Mouse (Mus musculus) megakaryocyte progenitor cell, adult 5-6 weeks (primary cell): ENCODE measurements around the gene Krt82. TPM values are rescaled to one million over a fixed set of nuclear protein-coding genes. Genes with fewer than 3 reads are reported as not detected.

Experiments
- ATAC-seq: replicated peaks from 2 replicates; pipeline ENCODE4 v1.8.0; 2016; ENCODE audit warnings: mild to moderate bottlenecking, moderate TSS enrichment, inconsistent platforms; ENCODE audit not compliant: poor library complexity
- total RNA-seq, 2 experiments: library from RNA; stranded (forward) in 1 of 2; stranded (reverse) in 1 of 2; fragments of 157-497, 149-512 nt in 1 of 2; fragments of 200-1000 nt in 1 of 2; gene quantifications; 2 replicates each; pipeline versions ENCODE4 v1.2.3 to v1.2.4; 2015 to 2017

The Krt82 gene
- not detected in 2 replicates for total RNA-seq (2015)
- total RNA-seq (2017) = not detected in 2 replicates

DNA sequence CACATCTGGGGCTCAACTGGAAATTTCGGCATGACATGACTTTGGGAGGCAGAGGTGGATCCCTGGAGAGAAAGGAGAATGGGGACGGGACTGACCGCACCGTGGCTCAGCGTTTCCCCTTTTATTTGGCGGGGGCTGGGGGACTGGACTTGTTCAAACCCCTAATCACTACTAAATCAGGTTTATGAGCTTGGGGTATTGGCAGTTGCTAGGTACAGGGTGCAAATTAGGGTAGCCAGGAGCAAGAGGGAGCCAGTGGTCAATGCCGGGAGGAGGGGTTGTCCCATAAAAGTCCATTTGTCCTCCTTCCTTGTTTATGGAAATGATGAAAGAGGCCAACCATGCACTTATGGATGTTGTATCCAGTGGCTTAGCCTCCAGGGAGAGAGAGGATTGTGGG lies at the start of gene Krt82:
Gene Krt82 (minus strand): TSS at position 101 of the 400 bp plus-strand sequence.
- ATAC-seq = no peak

DNA sequence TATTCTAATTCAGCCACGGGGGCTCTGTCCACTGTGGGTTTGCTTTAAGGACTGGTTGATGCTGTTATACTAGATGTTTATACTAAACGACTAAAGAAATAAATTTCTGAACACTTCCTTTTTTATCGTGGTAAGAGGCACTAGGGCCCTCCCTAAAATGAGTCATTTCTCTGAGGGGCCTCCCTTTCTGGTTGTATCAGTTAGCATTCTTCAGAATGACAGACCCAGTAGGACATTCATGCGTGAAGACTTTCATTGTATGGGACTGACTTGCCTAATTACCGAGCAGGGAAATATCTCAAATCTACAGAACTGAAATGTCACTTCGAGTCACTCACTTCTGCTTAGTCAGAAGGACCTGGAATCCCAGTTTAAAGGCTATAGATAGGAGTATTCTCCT lies 48.7 kb upstream of the Krt82 start:
- no peak for ATAC-seq

GRCm38 (mm10) chr15:101588216-101588615 lies 37.7 kb upstream of the Krt82 start:
- ATAC-seq = no peak

DNA sequence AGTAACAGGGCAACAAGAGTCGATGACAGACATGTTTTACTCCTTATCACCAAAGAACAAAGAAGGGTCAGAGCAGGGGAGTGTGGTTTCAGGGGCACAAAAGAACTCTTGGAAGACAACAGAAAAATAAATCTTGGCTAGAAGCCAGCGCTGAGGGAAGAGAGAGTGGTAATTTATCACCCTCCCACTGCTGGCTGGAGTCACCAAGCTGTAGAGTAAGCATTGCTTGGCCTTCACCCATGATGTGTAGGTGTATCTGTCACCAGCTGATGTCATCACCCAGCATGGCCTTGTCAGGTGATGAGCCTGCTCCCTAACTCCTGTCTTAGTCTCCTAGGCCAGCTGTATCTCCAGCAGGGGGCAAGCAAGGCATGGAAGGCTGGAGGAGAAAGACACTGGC lies 34.0 kb upstream of the Krt82 start:
- ATAC-seq = no peak

- ATAC-seq = no peak
These were observed 32.9 kb upstream of the Krt82 start for GRCm38 (mm10) chr15:101583211-101583965.

GRCm38 (mm10) chr15:101581701-101582100 lies 31.2 kb upstream of the Krt82 start:
- no peak for ATAC-seq

- ATAC-seq = no peak
These were observed 25.0 kb upstream of the Krt82 start for GRCm38 (mm10) chr15:101575506-101575905.

- ATAC-seq = no peak
These were observed 23.4 kb upstream of the Krt82 start, which contains the start of gene Krt75 for GRCm38 (mm10) chr15:101573796-101574345. Krt75 (minus strand) TSS chr15:101573904.

DNA sequence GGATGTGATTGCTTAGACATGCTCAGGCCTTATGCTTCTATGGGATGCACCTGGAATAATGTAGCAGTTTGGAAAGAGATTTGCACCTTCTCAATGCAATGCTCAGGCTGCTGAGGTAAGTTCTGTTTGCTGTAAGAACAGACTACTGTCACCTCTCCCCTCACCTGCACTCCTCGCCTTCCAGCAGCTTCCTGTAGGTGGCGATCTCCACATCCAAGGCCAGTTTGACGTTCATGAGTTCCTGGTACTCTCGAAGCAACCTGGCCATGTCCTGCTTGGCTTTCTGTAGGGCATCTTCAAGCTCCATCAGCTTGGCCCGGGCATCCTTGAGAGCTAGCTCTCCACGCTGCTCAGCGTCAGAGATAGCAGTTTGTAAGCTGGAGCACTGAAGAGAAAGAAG lies 17.3 kb upstream of the Krt82 start:
- ATAC-seq = no peak

DNA sequence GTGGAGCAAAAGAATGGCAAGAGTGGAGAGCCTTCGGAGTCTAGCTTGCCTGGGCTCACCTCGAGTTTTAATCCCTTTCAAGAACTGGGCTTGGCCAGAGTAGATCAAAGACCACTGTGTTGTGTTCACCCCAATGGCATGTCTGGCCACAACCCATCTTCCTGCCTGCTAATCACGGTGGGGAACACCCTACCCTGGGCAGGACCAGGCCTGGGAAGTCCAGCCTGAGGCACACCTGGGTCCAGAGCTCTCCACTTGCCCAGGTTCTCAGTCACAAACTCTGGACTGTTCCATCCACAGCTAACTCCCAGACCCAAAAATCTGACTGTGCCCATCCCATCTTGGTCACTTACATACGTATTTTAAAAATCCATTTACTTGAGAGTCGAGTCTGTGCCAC lies 12.4 kb upstream of the Krt82 start, which contains the start of gene Krt90:
Gene Krt90 (minus strand): TSS at position 101 of the 400 bp plus-strand sequence.
- no peak for ATAC-seq

- no peak for ATAC-seq
These were observed 7.7 kb upstream of the Krt82 start for GRCm38 (mm10) chr15:101558034-101558646.

GRCm38 (mm10) chr15:101553169-101553568 lies 2.7 kb upstream of the Krt82 start:
- peak; percentile 74 for ATAC-seq

DNA sequence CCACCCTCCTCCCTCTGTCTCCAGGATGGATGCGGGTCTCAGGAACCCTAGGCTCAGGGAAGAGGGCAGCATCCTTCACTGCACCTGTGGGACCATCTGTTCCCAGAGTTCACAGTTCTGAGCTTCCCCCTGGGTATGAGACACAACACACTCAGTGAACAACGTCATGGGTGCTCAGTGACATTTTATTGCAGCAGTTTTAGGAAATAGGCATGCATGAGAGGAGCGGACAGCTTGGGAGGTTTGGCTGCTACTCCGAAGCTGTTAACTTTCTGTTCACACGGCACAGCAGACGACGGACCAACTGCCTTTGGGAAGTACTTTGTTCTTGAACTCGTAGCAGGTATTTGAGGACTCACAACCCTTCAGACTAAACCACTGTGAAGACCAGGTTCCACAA lies 1.7 kb upstream of the Krt82 start:
- ATAC-seq = no peak

DNA sequence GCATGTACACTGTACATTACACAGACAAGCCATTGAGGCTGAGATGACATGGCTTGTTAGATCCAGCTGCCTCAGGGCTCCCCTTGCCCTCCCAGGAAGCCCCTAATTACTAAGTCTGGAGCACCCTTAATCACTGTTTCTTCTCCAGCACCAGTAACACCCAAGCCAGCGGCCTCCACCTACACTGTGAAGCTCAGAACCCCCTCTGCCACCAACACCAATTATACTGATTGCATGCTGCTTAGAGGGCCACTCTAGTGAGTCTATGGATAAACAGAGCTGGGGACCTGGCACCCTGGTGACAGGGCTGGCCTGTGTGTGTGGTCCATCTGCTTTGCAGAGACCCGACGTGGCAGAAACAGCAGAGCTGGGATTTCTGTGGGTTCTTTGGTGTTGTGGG lies 6.0 kb downstream of the Krt82 start:
- ATAC-seq = no peak

DNA sequence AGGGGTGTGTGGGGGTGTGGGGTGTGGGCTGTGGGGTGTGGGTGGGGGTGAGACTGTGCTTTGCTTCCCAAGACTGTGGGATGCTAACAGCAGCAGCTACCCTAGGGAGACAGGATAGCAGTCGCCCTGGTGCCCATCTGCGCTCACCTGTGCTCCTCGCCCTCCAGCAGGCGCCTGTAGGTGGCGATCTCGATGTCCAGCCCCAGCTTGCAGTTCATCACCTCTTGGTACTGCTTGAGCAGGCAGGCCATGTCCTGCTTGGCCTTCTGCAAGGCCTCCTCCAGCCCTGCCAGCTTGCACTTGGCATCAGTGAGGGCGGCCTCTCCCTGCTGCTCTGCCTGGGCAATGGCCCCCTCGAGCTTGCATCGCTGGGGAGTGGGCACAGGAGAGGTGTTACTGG lies 7.9 kb downstream of the Krt82 start:
- no peak for ATAC-seq

- no peak for ATAC-seq
These were observed 11.9 kb downstream of the Krt82 start for GRCm38 (mm10) chr15:101538580-101538900.

GRCm38 (mm10) chr15:101537864-101538579 lies 12.4 kb downstream of the Krt82 start:
- no peak for ATAC-seq

DNA sequence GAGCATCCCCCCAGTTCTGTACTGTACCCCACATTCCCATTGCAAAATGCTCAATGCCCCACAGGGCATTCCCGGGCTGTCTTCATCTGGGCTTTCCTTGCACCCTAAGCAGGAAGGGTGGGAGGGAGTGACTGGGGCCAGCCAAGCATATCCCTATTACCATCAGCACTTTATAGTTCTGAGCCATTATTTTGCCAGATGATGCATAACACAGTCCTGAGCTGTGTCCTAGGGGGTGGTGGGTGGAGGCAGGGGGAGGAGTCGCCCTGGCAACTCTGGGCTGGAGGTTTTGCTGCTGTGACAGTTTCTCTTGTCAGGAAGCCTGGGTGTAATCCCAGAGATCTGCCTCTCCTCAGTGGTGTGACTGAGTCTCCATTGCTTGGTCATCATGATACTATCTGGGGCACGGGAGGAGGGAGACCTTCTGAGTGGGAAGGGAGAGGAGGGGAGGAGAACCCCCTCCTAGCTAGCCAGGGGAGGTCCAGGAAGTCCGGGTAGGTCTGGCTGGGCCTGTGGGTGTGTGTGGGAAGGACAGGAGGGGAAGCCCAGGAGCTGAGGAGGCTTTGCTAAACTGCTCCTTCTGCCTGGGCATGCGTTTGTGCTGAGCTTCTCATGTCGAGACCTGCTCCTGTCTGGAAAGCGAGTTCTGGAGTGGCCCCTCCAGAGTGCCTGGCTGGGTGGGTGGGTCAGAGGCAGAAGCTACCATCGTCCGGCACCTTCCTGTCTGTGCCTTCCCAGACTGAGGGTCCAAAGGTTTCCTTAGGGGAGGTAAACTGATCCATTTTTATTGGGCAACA lies 14.2 kb downstream of the Krt82 start:
- ATAC-seq = no peak

DNA sequence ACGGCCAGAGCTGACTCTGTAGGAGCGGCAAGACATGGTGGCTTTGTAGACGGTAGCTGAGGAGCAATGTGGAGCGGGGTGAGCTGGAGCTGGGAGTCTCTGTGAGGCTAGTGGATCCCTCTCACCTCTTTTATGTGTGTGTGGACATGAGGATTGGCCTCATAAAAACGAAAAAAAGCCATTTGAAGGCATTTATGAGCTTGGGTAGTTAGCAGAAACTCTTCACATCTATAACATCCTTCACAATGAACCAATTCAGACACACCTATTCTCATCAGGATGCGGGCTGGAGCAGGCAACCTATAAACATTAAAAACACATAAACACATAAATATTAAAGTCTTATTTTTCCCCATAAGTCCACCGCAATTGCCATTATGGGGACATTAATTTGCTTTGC lies 17.7 kb downstream of the Krt82 start, which contains the start of gene Krt84:
Gene Krt84 (minus strand): TSS at position 101 of the 400 bp plus-strand sequence.
- ATAC-seq = no peak

DNA sequence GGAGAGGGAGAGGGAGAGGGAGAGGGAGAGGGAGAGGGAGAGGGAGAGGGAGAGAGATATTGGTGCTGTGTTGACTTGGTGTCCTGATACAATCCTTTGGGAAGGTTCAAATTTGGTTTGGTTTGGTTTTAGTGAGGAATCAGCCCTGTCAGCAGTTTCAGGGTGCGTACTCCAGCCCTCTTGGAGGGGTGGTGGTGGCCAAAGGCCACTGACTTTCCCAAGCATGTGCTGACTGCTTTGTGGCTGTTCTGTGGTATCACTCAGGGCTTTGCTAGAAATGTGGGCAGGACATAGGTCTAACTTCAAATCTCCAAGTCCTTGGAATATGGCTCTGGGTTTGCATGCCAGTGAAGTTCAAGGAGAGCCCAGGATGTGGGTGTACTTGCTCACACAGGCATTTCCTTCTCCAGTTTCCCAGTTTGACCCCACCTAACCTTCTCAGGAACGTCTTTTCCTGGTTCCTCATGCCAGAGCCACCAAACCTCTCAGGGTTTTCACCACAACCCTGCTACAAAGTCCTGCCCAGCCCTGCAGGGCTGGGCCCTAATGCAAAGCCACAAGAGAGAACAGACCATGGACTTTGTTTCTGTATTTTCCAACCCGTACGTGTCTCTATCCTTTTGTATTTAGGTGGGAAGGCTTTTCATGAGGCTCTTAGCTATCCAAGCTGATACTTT lies 27.8 kb downstream of the Krt82 start:
- ATAC-seq = no peak
